Mouse (Mus musculus) gastrocnemius, adult 8-10 months (tissue): ENCODE measurements around the gene Cfap126. TPM values are rescaled to one million over a fixed set of nuclear protein-coding genes. Genes with fewer than 3 reads are reported as not detected.
"Not testable (repeated sequence)": the region's sequence is repeated elsewhere in the genome, so short reads cannot be mapped to it uniquely, and the experiment has no call there.

Experiments used
- DNase-seq, 2 experiments: peaks; one replicate each; pipeline ENCODE4 v3.0.0; 2022; ENCODE audit warnings: low spot score in 2 of 2
- total RNA-seq, 4 experiments: library from RNA; stranded (reverse); gene quantifications; 2 replicates each; pipeline ENCODE4 v1.2.4; 2022

The Cfap126 gene
- total RNA-seq, 4 experiments from 2014 or later = 0.56 to 1.3 (median 1.2) TPM

GRCm38 (mm10) chr1:171122932-171123331 is 9.2 kb downstream of the Cfap126 start:
- no peak for DNase-seq

GRCm38 (mm10) chr1:171124398-171124797 is 10.7 kb downstream of the Cfap126 start:
- no peak for DNase-seq

- DNase-seq = peak; percentile 41 to 62
Measured at GRCm38 (mm10) chr1:171129251-171129650, 15.5 kb downstream of the Cfap126 start.

- DNase-seq = no peak
Measured at GRCm38 (mm10) chr1:171130971-171131370, 17.3 kb downstream of the Cfap126 start.

GRCm38 (mm10) chr1:171135600-171135999 is 21.9 kb downstream of the Cfap126 start:
- DNase-seq = no peak

GRCm38 (mm10) chr1:171137486-171138155 is 23.9 kb downstream of the Cfap126 start:
- DNase-seq = not testable (repeated sequence)

- peak in 1 of 2 experiments; percentile 29 for DNase-seq
Measured at GRCm38 (mm10) chr1:171142981-171143380, 29.3 kb downstream of the Cfap126 start.

- DNase-seq = peak; percentile 93 to 96
Measured at GRCm38 (mm10) chr1:171149974-171150760, 36.4 kb downstream of the Cfap126 start, which contains the start of the genes Sdhc and Mpz. TSS of gene Sdhc (minus strand) at chr1:171150603. TSS of gene Mpz (plus strand) at chr1:171150711.

- no peak for DNase-seq
Measured at GRCm38 (mm10) chr1:171150838-171151391, 37.2 kb downstream of the Cfap126 start.

- no peak for DNase-seq
Measured at GRCm38 (mm10) chr1:171151966-171152365, 38.2 kb downstream of the Cfap126 start.

- no peak for DNase-seq
Measured at GRCm38 (mm10) chr1:171156644-171157043, 42.9 kb downstream of the Cfap126 start.

GRCm38 (mm10) chr1:171157965-171158364 is 44.2 kb downstream of the Cfap126 start:
- DNase-seq = no peak

GRCm38 (mm10) chr1:171159485-171159975 is 45.8 kb downstream of the Cfap126 start:
- peak in 1 of 2 experiments; percentile 22 for DNase-seq

GRCm38 (mm10) chr1:171162526-171162925 is 48.8 kb downstream of the Cfap126 start:
- DNase-seq = no peak

GRCm38 (mm10) chr1:171164258-171164657 is 50.5 kb downstream of the Cfap126 start:
- no peak for DNase-seq

GRCm38 (mm10) chr1:171165629-171166345 is 52.1 kb downstream of the Cfap126 start:
- no peak for DNase-seq

- DNase-seq = no peak
Measured at GRCm38 (mm10) chr1:171168906-171169305, 55.2 kb downstream of the Cfap126 start.

- DNase-seq = no peak
Measured at GRCm38 (mm10) chr1:171169913-171170312, 56.2 kb downstream of the Cfap126 start.

- no peak for DNase-seq
Measured at GRCm38 (mm10) chr1:171171138-171171537, 57.4 kb downstream of the Cfap126 start.

- DNase-seq = no peak
Measured at GRCm38 (mm10) chr1:171172779-171173178, 59.1 kb downstream of the Cfap126 start.
